Mouse (Mus musculus): ENCODE measurements around the gene Lamb3.
A peak's percentile ranks its signal among the peaks of the same experiment; 100 is the strongest.

Gene Lamb3

GRCm38 (mm10) chr1:193281344-193281743 lies 73.8 kb downstream of the Lamb3 start:
- no peak for DNase-seq

DNA sequence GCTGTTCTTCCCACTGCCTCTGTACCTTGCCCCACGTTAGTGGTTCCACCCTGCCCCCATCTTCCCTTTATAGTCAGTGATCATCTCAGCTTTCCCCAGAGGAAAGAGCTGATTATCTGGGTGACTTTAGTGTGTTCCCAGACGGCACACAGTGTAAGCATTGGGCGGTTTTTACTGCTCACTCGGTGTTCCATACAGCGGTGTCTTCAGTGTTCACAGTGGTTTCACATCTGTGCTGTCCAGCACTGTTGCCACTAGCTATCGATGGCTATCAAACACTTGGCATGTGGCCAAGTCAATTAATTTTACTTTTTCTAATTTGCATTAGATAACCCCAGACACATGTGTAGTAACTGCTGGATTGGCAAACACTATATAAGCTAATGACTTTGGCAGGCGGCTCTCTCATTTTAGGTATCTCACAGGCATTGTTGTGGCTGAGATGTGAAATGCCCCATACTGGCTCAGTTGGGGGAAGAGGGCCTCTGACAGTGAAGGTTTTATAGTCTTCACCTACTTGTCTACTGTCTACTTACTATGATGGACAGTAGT lies 76.8 kb downstream of the Lamb3 start:
- no peak for DNase-seq

DNA sequence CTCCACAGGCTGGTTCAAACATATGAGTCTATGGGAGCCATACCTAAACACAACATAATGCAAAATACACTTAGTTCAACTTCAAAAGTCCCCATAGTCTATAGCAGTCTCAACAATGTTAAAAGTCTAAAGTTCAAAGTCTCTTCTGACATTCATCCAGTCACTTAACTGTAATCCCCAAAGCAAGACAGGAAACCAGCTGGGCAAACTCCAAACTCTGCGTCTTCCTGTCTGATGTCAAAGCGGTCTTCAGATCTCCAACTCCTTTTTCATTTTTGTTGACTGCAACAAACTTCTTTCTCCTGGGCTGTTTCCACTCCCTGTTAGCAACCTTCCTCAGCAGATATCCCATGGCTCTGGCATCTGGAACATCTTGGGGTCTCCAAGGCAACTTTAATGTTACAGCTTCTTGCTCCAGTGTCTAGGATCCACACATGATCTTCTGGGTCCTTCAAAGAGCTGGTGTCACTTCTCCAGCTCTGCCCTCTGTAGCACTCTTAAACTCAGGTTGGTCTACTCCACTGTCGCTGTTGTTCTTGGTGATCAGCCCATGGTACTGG lies 78.3 kb downstream of the Lamb3 start:
- DNase-seq, result peak; percentile 29 to 46

GRCm38 (mm10) chr1:193287578-193287977 lies 80.1 kb downstream of the Lamb3 start:
- DNase-seq, result no peak

GRCm38 (mm10) chr1:193289076-193289475 lies 81.6 kb downstream of the Lamb3 start:
- DNase-seq, result peak; percentile 18 to 38

DNA sequence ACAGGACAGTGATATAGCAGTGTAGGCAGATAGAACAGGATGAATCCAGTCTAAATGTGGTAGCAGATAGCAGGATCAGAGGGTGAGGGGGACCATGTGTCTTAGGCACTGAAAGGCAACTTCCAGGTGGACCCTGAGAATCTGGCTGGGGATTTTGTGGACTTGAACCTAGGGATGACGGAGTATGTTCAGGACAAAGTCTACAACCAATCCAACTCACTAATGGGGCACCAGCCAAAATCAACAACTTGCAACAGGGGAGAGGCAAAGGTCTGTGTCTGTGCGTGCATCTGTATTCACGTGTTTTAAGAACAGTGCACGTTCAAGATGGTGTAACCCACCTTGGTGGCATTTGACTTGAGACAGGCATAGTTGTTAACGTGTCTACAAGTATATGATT lies 82.4 kb downstream of the Lamb3 start:
- DNase-seq, result peak; percentile 66 to 70

DNA sequence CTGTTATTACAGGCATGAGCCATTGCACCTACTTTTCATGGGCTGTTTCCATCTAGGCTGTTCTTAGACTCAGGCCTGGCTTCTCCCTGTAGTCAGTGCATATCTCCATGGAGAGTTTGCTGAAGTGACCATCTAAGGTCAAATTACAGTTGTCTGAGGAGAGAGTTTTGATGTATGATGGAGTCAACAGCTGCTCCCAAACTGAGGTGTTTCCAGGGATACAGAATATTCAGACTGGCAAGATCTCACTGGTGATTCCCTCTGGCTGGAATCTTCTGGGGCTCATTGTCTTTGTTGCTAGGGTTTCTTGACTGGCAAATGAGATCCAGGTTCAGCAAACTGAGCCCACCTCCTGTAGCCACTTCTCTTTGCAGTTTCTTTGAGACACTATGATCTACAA lies 83.2 kb downstream of the Lamb3 start:
- DNase-seq, result no peak

- no peak for DNase-seq
Measured at GRCm38 (mm10) chr1:193293039-193293438, 85.5 kb downstream of the Lamb3 start.

GRCm38 (mm10) chr1:193293926-193294325 lies 86.4 kb downstream of the Lamb3 start:
- peak in 1 of 2 experiments; percentile 20 for DNase-seq

GRCm38 (mm10) chr1:193295920-193296319 lies 88.4 kb downstream of the Lamb3 start:
- no peak for DNase-seq

DNA sequence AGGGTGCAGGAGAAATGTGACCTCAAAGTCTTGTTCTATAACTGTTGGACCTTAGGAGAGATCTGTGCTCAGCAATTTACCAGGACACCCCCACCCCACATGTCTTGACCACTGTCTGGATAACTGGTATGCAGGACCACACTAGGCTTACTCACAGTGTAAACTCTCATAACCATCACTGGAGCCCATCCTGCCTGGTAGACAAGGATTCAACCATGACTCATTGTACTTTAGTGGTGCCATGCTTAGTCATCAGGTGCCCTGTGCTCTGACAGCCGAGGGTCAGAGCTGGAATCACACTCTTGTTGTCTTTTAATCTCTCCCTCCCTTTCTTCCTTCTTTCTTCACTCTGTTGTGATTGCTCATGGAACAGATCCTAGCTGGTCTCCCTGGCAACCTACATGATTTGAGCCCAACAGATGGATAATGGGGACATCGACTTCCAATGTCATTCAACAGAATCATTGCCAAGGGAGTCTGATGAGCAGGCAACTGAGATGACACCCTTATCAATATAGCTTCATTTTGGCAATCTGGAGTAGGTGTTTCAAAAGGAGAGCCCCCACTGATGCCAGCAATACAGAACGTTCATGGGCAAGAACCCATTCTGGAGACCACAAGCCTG lies 90.8 kb downstream of the Lamb3 start:
- no peak for DNase-seq

- DNase-seq, result no peak
Measured at GRCm38 (mm10) chr1:193299995-193300394, 92.5 kb downstream of the Lamb3 start.

DNA sequence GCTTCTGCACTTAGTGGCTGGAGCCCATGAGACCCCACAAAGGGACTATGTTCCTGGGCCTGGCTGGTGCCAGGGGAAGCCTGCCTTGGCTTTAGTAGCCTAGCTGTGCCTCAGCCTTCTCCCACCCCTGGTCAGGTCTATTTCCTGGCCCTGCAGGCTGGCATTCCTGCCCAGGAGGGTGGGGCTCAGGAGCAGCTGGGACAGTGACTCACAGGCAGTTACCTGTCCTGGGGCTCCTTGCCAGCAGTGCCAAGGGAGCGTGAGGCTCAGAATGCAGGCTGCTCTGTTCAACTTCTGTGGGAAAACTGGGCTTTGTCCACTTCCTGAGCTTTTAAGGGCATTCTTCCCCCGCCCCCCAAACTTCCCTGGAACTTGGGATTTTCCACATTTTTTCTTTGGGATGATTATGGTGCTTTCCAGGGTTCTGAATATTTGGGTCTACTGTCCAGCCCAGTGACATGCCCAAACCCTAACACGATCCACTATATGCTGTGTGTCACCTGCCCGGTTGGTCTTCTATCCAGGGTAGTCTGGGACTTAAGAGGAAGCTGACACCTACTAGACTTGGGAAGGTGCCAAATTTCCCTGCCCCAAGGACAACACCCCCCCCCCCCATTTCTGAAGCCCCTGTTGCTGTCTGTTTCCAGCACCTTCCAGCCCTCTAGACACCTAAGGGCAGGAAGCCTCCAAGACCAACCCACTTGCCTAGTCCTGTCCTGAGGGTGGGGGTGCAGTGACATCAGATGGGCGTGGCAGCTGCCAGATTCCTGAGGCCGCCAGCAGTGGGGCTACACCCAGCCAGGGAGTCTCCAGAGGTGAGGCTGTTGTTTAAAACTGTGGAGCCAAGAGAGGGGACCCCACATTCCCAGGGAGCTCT lies 94.0 kb downstream of the Lamb3 start:
- DNase-seq, result no peak

DNA sequence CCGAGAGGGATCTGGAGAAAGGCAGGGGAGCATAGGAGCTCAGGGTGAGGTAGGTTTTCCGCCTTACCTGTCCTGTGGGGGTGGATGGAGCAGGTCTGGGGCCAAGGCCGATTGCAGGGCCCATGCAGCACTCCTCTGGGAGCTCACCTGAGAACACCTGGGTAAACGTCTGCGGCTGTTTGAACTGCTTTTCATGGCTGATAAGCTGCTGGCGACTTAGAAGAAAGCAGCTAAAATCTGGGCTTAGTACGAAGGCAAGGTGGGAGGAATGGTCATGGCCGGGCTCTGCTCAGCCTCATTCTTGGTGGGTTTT lies 94.5 kb downstream of the Lamb3 start:
- DNase-seq, result no peak

- no peak for DNase-seq
Measured at GRCm38 (mm10) chr1:193303096-193303495, 95.6 kb downstream of the Lamb3 start.

GRCm38 (mm10) chr1:193305386-193305785 lies 97.9 kb downstream of the Lamb3 start:
- no peak for DNase-seq

- DNase-seq, result no peak
Measured at GRCm38 (mm10) chr1:193306832-193307231, 99.3 kb downstream of the Lamb3 start.

GRCm38 (mm10) chr1:193309785-193310518 lies 102.5 kb downstream of the Lamb3 start:
- DNase-seq, result no peak

DNA sequence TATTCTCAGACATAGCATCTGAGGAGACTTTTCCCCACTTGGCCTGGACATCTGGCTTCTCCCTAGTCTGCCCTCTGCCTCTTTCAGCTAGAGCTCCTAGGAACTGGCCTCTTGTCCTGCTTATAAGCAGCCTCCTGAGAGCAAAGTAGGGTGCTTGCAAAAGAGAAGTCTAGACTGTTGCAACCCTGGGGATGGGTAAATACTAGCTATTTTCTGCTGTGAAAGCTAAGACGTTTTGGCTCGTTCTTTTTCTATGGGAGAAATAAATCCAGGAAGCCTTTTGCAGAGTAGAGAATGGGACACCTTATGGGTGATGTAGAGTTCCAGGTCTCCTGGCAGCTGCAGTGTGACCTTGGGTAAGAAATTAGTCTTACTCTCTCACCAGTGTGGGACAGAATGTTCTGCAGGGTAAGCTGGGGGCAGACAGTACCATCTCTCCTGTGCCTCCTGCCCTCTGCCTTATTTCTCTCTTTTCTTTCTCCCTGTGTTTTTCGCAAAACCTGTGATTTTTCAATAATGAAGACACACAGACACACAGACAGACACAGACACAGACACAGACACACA lies 103.1 kb downstream of the Lamb3 start:
- DNase-seq, result no peak

DNA sequence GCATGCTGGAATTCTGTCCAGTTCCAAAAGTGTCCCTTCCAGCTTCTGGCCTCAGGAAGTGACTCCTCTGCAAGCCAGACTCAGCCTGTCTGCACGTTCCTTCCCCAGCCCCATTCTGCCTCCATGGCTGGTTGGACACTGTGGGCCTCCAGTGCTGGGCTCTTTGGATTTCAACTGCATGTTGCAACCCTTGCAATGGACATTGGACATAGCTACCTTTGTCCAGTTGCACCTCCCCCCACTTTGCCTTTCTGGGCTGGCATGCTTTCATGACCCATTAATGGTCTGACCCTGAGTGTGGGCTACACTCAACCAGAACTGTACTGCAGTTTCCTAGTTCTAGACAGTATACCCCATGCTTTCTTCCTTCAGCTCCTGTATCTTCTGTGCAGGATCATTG lies 104.1 kb downstream of the Lamb3 start:
- peak; percentile 89 to 90 for DNase-seq

- peak; percentile 71 to 84 for DNase-seq
Measured at GRCm38 (mm10) chr1:193315705-193316357, 108.3 kb downstream of the Lamb3 start.

GRCm38 (mm10) chr1:193316358-193316750 lies 108.9 kb downstream of the Lamb3 start:
- DNase-seq, result no peak
